Mouse (Mus musculus): ENCODE measurements around the gene Fam160a1.
A peak's percentile ranks its signal among the peaks of the same experiment; 100 is the strongest.

The Fam160a1 gene

GRCm38 (mm10) chr3:85817191-85817590 is at the start of gene Fam160a1:
Gene Fam160a1, minus strand, starts transcription at chr3:85817291.
- DNase-seq (ENCODE audit: low read depth, low spot score): no peak

GRCm38 (mm10) chr3:85863996-85864395 is 46.9 kb upstream of the Fam160a1 start:
- DNase-seq (ENCODE audit: low read depth, low spot score): no peak

- DNase-seq (ENCODE audit: low read depth, low spot score): no peak
These were observed 45.8 kb upstream of the Fam160a1 start for GRCm38 (mm10) chr3:85862886-85863285.

- no peak for DNase-seq (ENCODE audit: low read depth, low spot score)
These were observed 43.9 kb upstream of the Fam160a1 start for GRCm38 (mm10) chr3:85860996-85861395.

DNA sequence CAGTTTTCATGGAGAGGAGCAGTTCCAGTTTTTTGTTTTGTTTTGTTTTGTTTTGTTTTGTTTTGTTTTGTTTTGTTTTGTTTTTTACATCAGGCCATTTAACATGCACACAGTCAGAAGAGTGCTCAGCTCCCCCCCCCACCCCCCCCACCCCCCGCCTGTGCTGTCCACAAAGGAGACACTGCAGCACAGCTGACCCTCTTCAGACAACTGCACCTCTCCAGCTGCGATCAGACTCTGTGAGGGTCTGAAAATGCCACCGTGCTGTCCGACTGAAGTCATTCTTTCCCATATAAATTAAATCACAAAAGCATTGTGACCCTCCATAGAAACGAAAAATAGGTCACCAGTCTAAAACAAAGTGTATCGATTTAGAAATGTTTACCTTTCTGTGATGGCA is 42.2 kb upstream of the Fam160a1 start:
- no peak for DNase-seq (ENCODE audit: low read depth, low spot score)

DNA sequence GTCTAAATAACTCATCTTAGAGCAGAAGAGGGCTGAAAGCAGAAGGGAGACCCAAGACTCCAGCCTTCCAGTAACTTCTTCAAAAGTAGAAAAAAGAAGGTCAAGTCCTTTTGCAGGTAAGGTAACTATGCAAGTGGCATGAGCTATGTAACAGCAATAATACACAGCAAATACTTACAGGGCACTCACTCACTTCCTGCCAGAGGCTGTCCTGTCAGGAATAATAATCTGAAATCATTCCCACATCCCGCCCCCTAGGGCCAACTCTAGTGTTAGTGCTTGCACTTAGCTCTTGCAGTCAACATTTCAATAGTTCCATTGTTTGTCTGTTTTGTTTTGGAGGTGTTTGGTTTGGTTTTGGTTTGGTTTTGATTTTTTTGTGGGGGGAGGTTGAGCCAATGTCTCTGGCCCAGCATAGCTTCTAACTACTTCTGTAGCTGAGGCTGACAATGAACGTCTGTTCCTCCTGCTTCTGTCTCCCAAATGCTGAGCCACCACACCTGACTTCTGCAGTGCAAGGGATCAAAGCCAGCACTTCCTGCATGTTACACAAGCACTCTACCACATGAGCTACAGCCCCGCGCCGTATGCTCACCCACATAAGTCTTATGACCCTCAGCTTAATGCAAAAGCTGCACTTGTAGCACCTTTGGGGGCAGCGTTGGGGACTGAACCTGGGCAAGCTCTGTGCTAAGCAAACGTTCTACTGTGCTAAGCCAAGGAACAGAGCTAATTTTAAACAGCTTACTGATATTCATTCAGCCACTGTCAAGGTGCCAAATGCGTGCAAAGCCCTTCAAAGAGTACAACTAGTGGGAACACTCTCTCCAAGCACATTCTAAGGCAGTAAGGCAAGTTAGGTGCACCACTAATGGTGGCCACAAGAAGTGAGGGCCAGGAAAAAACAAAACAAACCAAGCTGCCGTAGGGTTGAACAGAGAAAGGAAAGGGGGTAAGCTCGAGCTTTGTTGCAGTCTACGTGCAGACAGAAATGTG is 41.3 kb upstream of the Fam160a1 start:
- no peak for DNase-seq (ENCODE audit: low read depth, low spot score)

DNA sequence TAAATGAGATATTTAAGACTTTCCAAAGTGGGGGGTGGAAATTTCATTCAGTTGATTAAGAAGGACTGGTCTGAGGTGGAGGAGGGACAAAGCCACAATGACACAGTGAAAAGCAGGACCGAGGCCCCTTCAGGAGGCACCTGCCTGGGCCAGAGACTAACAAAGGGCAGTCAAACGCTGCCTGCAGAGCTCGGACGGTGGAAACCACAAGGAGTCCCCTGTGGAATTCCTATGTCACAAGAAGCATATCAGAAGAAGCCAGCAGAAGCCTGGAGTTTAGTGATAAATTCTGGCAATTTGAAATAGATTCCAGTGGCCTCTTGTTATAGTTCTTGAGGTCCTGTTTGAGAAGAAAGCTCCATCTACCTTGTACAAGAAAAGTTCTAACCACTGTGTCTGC is 40.0 kb upstream of the Fam160a1 start:
- DNase-seq (ENCODE audit: low read depth, low spot score): no peak

GRCm38 (mm10) chr3:85855947-85856346 is 38.9 kb upstream of the Fam160a1 start:
- DNase-seq (ENCODE audit: low read depth, low spot score): no peak

DNA sequence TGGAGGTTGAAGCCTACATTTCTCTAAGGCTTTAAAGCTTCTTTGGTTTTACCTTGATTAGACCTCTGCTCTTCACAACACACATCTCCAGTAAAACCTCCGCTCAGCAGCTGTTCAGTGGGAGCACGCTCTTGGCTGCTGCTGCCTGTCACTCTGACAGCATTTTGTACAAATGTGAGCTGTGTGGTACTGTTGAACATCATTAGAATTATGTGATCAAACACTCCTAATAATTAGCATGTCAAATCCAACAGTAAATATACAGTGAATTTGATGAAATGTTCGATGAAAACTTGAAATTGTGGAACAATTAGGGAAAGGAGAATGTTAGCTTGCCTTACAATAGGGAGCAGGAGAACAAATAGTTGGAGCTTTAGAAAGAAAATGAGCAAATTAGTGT is 38.0 kb upstream of the Fam160a1 start:
- DNase-seq (ENCODE audit: low read depth, low spot score): no peak

DNA sequence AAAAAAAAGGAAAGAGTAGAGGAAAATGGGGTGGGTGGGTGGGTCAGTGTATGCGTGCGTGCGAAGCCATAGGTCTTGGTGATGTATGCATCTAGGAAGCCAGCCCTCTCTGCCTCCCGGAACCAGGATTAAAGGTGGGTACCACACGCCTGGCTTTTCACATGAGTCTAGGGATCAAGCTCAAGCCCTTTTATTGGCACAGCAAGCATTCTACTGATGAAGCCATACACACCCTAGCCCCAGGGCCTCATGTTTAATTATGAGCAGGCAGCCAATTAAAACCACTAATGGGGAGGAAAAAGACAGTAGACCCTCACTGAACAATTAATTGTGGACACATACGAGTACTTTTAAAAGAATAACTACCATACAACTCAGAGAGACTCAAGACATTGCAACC is 37.1 kb upstream of the Fam160a1 start:
- DNase-seq (ENCODE audit: low read depth, low spot score): no peak

DNA sequence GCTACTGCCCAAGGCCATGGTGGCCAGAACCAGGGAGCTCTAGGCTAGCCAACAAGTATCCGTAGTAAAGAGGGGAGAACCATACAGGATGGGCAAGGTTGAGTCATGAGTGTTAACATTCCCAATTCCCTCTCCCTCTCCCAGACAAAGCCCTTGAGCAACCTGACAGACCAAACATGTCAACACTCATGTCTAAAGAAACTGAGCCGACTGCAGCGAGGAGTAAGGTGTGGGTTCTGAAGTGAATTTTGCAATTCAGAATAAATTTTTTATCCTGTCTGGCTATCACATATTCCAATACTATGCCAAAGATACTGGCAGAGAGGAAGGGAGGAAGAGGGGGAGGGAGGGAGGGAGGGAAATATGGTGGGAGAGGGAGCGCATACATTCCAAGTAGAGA is 36.6 kb upstream of the Fam160a1 start:
- peak; percentile 42 for DNase-seq (ENCODE audit: low read depth, low spot score)

DNA sequence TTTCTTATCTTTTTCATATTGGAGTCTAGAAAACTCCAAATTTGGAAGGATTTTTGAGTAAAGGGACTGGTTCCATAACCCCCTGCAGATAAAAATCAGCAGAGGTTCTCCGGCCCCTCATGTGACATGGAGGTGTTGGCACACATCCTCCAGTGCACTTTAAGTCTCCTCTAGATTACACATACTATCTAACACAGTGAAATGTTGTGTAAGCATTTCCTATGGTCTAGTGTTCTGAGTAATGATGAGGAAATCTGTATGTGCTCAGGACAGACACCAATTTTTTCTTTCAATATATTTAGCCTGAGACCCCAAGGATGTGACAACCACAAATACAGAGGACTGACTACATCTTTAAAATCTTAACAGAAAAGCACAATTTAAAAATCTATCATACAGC is 33.0 kb upstream of the Fam160a1 start:
- DNase-seq (ENCODE audit: low read depth, low spot score): no peak

GRCm38 (mm10) chr3:85846316-85846715 is 29.2 kb upstream of the Fam160a1 start:
- no peak for DNase-seq (ENCODE audit: low read depth, low spot score)

- no peak for DNase-seq (ENCODE audit: low read depth, low spot score)
These were observed 28.2 kb upstream of the Fam160a1 start for GRCm38 (mm10) chr3:85845341-85845740.

- no peak for DNase-seq (ENCODE audit: low read depth, low spot score)
These were observed 25.8 kb upstream of the Fam160a1 start for GRCm38 (mm10) chr3:85842881-85843218.

- DNase-seq (ENCODE audit: low read depth, low spot score): no peak
These were observed 25.2 kb upstream of the Fam160a1 start for GRCm38 (mm10) chr3:85842177-85842880.

- no peak for DNase-seq (ENCODE audit: low read depth, low spot score)
These were observed 24.5 kb upstream of the Fam160a1 start for GRCm38 (mm10) chr3:85841454-85842176.

- no peak for DNase-seq (ENCODE audit: low read depth, low spot score)
These were observed 16.5 kb upstream of the Fam160a1 start for GRCm38 (mm10) chr3:85833627-85834026.

DNA sequence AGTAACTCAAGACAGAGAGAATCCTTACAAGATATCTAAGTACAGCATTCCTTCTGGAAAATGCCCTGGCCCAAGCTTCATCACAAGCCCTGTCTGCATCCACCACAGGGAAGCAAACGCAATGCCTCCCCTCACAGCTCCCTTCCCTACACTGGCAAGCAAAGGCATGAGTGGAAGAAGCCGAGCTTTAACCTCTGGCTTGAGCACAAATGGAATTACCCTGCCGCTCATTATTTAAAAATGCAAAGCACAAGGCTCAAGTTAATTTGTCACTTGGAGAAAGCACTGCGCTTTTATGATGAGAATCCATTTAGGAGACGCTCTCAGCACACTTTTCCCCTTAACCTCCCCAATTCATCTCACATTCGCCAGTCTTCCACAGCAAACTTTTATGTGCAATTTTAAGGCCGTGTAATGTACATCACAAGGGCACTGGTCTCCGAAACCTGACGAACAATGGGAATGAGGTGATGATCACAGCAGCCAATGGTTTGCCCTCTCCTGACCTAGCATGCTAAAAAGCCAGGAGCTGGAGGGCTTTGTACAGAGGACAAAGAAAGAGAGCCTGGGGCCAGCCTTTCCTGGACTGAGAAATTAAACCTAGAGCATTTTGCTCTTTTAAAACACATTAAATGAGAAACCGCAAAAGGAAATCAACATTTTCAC is 15.5 kb upstream of the Fam160a1 start:
- DNase-seq (ENCODE audit: low read depth, low spot score): no peak

GRCm38 (mm10) chr3:85831785-85832184 is 14.7 kb upstream of the Fam160a1 start:
- no peak for DNase-seq (ENCODE audit: low read depth, low spot score)

GRCm38 (mm10) chr3:85829047-85829446 is 12.0 kb upstream of the Fam160a1 start:
- no peak for DNase-seq (ENCODE audit: low read depth, low spot score)

DNA sequence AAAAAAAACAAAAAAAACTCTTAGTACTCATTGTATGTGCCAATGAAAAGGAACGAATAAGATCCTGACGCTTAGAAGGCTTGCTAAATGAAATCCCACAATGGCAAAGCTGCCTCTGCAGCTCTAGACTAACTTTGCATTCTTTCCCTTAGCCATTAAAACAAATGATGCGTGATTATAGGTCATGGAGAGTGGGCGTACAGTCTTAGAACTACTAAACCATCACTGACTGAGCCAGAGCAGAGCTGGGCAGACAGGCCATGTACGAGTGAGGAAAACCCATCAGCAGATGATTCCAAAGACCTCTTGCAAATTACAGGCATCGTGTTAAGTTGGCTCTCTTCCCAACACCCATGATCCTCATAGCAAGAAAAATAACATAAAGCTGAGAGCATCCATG is 10.7 kb upstream of the Fam160a1 start:
- no peak for DNase-seq (ENCODE audit: low read depth, low spot score)

All from brain, embryonic 18.5 days (tissue).